Mouse (Mus musculus) midbrain, postnatal 0 days (tissue): ENCODE results near the gene Tln2. TPM values are rescaled to one million over a fixed set of nuclear protein-coding genes. Genes with fewer than 3 reads are reported as not detected.

Source experiments
- ATAC-seq: fragments of 200-750 bp; cut with Nextera tagmentation; 2 replicates; pipeline ENCODE4 v1.8.0; 2017; ENCODE audit warnings: moderate number of reproducible peaks, mild to moderate bottlenecking, moderate TSS enrichment, moderate library complexity; ENCODE audit not compliant: low FRiP score
- DNase-seq: peaks from one replicate; pipeline ENCODE4 v3.0.0-alpha.2; 2015; ENCODE audit warnings: low spot score
- H3K27ac ChIP-seq: fragments of 300-500 bp; sonication (generic); 2 replicates; pipeline ENCODE4 v1.5.1; 2014; ENCODE audit warnings: low read depth, mild to moderate bottlenecking, low read length, mixed read lengths
- H3K27me3 ChIP-seq: fragments of 300-500 bp; sonication (generic); 2 replicates; pipeline ENCODE4 v1.6.1; 2014; ENCODE audit warnings: low read length, control low read depth, mixed read lengths; ENCODE audit not compliant: insufficient read depth
- H3K36me3 ChIP-seq: fragments of 300-500 bp; sonication (generic); 2 replicates; pipeline ENCODE4 v1.6.1; 2014; ENCODE audit warnings: low read length, control low read depth, mixed read lengths; ENCODE audit not compliant: insufficient read depth
- H3K4me1 ChIP-seq: fragments of 300-500 bp; sonication (generic); 2 replicates; pipeline ENCODE4 v1.6.1; 2014; ENCODE audit warnings: mild to moderate bottlenecking, control low read depth, antibody characterized with exemption, low read length, mixed read lengths; ENCODE audit not compliant: insufficient read depth
- H3K4me2 ChIP-seq: fragments of 300-500 bp; sonication (generic); 2 replicates; pipeline ENCODE4 v1.6.1; 2014; ENCODE audit warnings: low read depth, mild to moderate bottlenecking, low read length, mixed read lengths; ENCODE audit not compliant: poor library complexity, severe bottlenecking
- H3K4me3 ChIP-seq: fragments of 300-500 bp; sonication (generic); 2 replicates; pipeline ENCODE4 v1.5.1; 2014; ENCODE audit warnings: low read depth, mild to moderate bottlenecking, low read length, moderate library complexity
- H3K9ac ChIP-seq: fragments of 300-500 bp; sonication (generic); replicated peaks from 2 replicates; pipeline ENCODE4 v1.6.1; 2014; ENCODE audit warnings: mild to moderate bottlenecking, low read length, moderate library complexity, mixed read lengths; ENCODE audit not compliant: poor library complexity, severe bottlenecking
- H3K9me3 ChIP-seq: fragments of 300-500 bp; sonication (generic); 2 replicates; pipeline ENCODE4 v1.6.1; 2016; ENCODE audit warnings: low read length, control low read depth
- CTCF ChIP-seq: IDR thresholded peaks from 2 replicates; pipeline ENCODE4 v1.5.1; 2016; ENCODE audit warnings: antibody characterized with exemption, mild to moderate bottlenecking
- WGBS: fragments of 180-500 bp; shearing (Covaris S2); extraction: QIAGEN DNeasy Blood & Tissue Kit; methylation state at CpG from one replicate; pipeline ENCODE4 v1.1.7; 2014; 5-methylcytosine and 5-hydroxymethylcytosine counted together
- polyA plus RNA-seq: library from polyadenylated mRNA; unstranded; fragments of >200 nt; fragmentation: Nextera tagmentation; extraction: Ambion mirVana; gene quantifications from 2 replicates; pipeline ENCODE4 v1.2.1, GENCODE M21; 2015
- total RNA-seq: library from RNA; depleted of rRNA; stranded (reverse); fragments of >200 nt; gene quantifications from 2 replicates; pipeline ENCODE4 v1.2.3, GENCODE M21; 2014

Gene Tln2
- total and polyA plus RNA-seq, 2 experiments from 2014 or later, result 49.4 to 66.7 TPM

DNA sequence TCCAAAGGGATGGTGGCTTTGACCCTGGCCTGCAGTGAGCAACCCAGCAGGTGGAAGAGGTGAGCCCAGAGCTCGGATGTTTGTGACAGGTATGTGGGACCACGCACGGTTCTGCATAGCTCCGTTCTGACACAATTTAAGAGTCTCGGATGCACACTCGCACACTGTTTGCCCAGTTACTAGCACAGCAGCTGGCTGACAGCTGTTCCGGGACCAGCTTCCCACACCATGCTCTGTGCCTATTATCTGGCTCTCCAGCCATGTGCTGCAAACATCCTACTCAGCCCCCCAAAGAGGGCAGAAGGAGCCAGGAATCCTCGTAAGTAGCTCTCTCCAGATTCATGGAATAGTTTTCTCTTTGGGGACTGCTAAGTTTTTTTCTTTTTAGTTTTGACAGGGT is 17.6 kb downstream of the Tln2 start:
- Histone ChIP-seq H3K27me3 (no peaks in the 10 kb centered on the region), H3K4me2 (no peak overlapping the region), H3K36me3 (no peaks in the 10 kb centered on the region), H3K9ac (no peak overlapping the region), H3K9me3 (no peaks in the 10 kb centered on the region), H3K4me3 (no peak overlapping the region), H3K4me1 (0 out of 2 replicates have a peak, but pooled peaks cover 5% of the 10 kb centered on the region), H3K27ac (no peak overlapping the region)
- no peak for ATAC-seq
- 84% methylated on average over 8 of the region's 8 CpGs for WGBS
- no peak for DNase-seq
- TF ChIP-seq CTCF, result no peak

DNA sequence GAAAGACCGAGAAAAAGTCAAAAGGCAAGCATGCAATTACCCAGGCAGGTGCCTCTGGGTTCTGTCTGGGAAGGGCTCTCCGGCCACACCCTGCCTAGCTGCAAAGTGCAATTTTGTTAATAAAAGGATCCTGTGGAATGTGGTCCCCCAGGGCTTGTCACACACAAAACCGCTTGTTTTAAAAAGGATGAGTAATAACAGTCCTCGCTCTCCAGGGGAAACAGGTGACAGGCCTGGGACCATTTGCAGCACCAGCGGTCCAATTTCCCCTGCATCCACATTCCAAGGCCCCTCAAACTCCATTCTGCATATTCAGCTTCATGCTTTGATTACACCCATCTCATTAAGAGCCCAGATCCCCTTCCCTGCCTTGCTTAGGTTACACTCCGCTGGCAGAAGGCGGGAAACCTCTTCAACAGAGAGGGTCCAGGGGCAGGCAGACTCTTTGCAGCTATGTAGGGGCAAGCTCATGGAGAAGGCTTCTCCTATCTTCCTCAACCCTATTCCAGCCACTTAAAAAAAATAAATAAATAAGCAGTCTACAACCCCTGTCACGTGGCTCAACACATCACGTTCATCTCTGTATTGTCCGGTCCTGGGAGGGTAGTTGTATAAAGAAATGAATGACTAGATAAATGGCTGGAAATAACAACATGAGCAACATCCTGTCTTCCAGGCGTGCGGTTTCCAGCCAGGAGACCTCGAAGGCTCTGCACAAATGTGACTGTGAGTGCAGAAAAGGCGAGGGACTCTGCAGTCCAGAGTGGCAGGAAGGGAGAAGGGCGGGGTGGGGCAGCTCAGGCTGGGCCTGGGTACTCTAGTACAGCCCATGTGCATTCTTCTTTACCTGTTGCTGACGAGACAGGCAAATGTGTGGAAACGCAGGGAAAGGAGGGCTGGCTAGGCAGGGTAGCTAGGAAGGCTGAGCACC is 19.5 kb downstream of the Tln2 start:
- Histone ChIP-seq H3K36me3 (no peaks in the 10 kb centered on the region), H3K4me2 (no peak overlapping the region), H3K27me3 (no peaks in the 10 kb centered on the region), H3K27ac (no peak overlapping the region), H3K9me3 (no peaks in the 10 kb centered on the region), H3K4me3 (no peak overlapping the region), H3K4me1 (0 out of 2 replicates have a peak, but pooled peaks cover 5% of the 10 kb centered on the region), H3K9ac (no peak overlapping the region)
- TF ChIP-seq CTCF, result no peak
- ATAC-seq (no peak), DNase-seq (no peak)
- 70% methylated on average over 17 of the region's 17 CpGs for WGBS

DNA sequence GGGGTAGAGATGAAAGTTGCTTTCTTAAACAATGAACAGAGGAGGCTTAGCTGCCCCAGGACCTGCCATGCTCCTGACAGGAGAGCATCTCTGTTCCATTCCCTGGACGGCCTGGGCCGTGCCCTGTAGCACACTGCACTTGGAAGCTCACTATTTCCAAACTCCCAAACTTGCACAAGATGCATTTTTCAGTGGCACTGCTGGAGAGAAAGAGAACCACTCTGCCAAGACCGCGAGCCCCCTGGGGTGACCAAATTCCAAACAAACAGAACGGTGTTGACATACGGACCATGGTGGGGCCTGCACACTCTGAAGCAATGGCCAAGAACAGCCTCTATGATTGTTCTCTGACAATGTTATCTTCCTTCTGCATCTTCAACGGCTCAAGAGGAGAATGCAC is 25.1 kb downstream of the Tln2 start:
- Histone ChIP-seq H3K9ac (no peak overlapping the region), H3K27me3 (no peaks in the 10 kb centered on the region), H3K4me1 (no peaks in the 10 kb centered on the region), H3K27ac (no peak overlapping the region), H3K4me3 (no peak overlapping the region), H3K36me3 (no peaks in the 10 kb centered on the region), H3K9me3 (no peaks in the 10 kb centered on the region), H3K4me2 (no peak overlapping the region)
- no peak for DNase-seq
- no peak for TF ChIP-seq CTCF
- no peak for ATAC-seq
- 73% methylated on average over 7 of the region's 7 CpGs for WGBS

DNA sequence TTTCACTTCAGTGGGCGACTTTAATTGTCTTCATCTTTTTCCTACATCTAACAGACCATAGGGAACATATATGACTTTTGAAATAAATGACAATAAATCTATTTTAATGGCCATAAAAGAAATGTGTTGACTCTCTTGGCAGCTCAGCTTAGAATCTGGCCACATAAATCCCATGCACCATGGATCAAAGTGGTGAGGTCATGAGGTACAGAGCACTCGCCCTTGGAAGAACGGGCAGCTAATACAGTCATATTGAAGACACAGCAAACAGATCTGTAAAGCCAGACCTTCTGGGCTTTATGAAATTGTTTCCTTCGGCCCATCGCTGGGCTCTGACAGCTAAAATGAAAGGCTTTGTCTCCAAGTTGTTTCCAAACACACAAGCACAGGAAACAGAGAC is 26.2 kb downstream of the Tln2 start:
- Histone ChIP-seq H3K4me3 (no peak overlapping the region), H3K4me1 (no peaks in the 10 kb centered on the region), H3K4me2 (no peak overlapping the region), H3K9ac (no peak overlapping the region), H3K36me3 (no peaks in the 10 kb centered on the region), H3K27me3 (no peaks in the 10 kb centered on the region), H3K27ac (no peak overlapping the region), H3K9me3 (no peaks in the 10 kb centered on the region)
- ATAC-seq, result no peak
- no peak for TF ChIP-seq CTCF
- DNase-seq, result no peak
- 64% methylated on average over 5 of the region's 5 CpGs for WGBS

DNA sequence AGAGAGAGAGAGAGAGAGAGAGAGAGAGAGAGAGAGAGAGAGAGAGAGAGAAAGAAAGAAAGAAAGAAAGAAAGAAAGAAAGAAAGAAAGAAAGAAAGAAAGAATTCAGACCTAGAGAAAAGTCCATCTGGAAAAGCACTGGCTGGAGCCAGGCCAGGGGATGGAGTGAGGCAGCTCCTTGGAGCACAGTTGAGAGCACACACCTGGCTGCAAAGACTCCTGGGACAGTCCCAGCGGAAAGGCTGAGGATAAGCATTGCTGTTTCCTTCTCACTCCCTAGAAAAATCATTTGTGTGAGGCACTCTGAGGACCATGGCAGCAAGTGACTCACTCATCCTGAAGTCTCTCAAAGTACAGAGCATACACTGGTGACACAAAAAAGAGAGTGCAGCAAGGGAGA is 26.9 kb downstream of the Tln2 start:
- DNase-seq (no peak), ATAC-seq (no peak)
- no peaks in the 10 kb centered on the region for H3K27me3 ChIP-seq
- no peak overlapping the region for H3K4me2 ChIP-seq
- no peak for TF ChIP-seq CTCF
- no peak overlapping the region for H3K9ac ChIP-seq
- 92% methylated on average over 1 of the region's 1 CpGs for WGBS
- no peak overlapping the region for H3K4me3 ChIP-seq
- no peaks in the 10 kb centered on the region for H3K36me3 ChIP-seq
- H3K4me1 ChIP-seq, result 0 out of 2 replicates have a peak, but pooled peaks cover 2% of the 10 kb centered on the region
- H3K27ac ChIP-seq, result no peak overlapping the region
- H3K9me3 ChIP-seq, result no peaks in the 10 kb centered on the region

DNA sequence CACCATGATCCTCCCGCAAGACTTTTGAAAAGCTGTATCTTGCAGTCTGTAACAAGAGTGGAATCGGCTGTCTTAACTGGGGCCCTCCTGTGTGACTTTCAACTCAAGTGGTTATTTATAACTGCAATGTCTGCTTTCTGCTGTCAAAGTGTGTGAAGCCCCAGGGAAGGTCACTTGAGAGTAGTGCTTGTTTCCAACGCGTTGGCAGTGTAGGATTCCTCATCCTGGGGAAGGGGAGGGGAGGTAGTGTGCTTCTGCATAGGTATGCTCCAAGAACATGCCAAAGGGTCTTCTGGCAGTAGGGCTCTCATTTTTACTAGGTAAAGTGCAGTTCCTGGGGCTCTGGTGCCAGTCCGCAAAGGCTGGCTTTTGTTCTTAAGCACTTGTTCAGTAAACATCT is 29.9 kb downstream of the Tln2 start:
- TF ChIP-seq CTCF, result no peak
- no peaks in the 10 kb centered on the region for H3K27me3 ChIP-seq

More for the DNA sequence above, 29.9 kb downstream of the Tln2 start:
- ATAC-seq (no peak), DNase-seq (no peak)
- H3K4me3 ChIP-seq, result no peak overlapping the region
- WGBS, result 68% methylated on average over 5 of the region's 5 CpGs
- no peaks in the 10 kb centered on the region for H3K36me3 ChIP-seq
- no peak overlapping the region for H3K9ac ChIP-seq
- H3K9me3 ChIP-seq, result no peaks in the 10 kb centered on the region
- no peak overlapping the region for H3K4me2 ChIP-seq
- no peak overlapping the region for H3K27ac ChIP-seq
- H3K4me1 ChIP-seq, result 0 out of 2 replicates have a peak, but pooled peaks cover 2% of the 10 kb centered on the region
